Mouse (Mus musculus) layer of hippocampus, postnatal 25 days (tissue): ENCODE measurements around the gene Ddx55. TPM values are rescaled to one million over a fixed set of nuclear protein-coding genes. Genes with fewer than 3 reads are reported as not detected.

ENCODE experiments used
- DNase-seq, 2 experiments: peaks; one replicate each; pipeline ENCODE4 v3.0.0; 2022; ENCODE audit warnings: mixed read lengths in 2 of 2, low spot score in 1 of 2; ENCODE audit errors: extremely low spot score in 1 of 2
- total RNA-seq, 2 experiments: library from RNA; stranded (reverse); gene quantifications; 2 replicates each; pipeline ENCODE4 v1.2.3; 2021

Ddx55 gene
- total RNA-seq, 2 experiments from 2014 or later, result 23.7 to 31.3 TPM

DNA sequence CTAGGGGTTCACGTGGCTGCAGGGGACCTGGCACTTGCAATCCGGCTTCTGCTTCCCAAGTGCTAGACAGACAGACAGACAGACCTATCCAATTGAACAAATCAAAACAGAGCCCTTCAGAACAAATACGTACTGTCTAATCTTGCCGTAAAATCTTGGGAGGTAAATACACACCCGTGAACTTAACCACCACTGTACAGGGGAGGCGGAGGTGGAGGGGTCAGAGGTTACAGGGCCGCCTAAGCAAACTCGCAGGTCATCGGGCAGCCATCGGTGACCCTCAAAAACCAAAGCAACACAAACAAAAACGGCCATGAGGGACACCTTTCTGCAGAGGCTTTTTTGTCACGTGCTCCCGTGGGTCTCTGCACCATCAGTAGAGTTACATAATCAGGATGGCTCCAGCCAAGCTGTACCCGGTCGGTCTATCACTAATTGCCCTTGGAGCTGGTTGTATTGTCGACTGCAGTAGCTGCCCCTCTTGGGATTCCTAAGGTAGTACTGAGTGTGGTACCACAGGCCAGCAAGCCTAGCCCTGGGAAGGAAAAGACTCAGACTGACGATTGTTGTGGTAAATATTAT is 52.5 kb downstream of the Ddx55 start:
- no peak for DNase-seq

- DNase-seq, result no peak
Observed at GRCm38 (mm10) chr5:124610965-124611364, 58.3 kb downstream of the Ddx55 start.

- DNase-seq, result no peak
Observed at GRCm38 (mm10) chr5:124614709-124615108, 62.0 kb downstream of the Ddx55 start.

DNA sequence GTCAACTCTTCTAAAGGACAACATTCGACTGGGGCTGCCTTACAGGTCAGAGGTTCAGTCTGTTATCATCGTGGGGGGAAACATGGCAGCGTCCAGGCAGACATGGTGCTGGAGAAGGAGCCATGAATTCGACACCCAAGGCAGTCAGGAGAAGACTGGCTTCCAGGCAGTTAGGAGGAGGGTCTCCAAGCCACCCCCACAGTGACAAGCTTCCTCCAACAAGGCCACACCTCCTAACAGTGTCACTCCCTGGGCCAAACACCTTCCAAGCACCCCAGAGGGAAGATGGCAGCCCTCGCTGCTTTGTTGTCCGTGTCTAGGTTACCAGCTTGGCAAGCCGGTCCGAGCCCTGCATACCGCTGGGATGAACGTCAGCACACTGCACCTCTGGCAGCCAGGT is 66.0 kb downstream of the Ddx55 start:
- DNase-seq, result no peak

Other genes with a start within 250 kb of the Ddx55 start
- gene Mphosph9, start 224.9 kb upstream of the Ddx55 start, total RNA-seq, result 10 to 100 TPM; 13.7 to 22.4 TPM
- 10 to 100 TPM; 13.4 to 16.9 TPM for gene 2810006K23Rik, start 224.8 kb upstream of the Ddx55 start, total RNA-seq
- gene Cdk2ap1, start 189.8 kb upstream of the Ddx55 start, total RNA-seq, result 100 to 1,000 TPM in 1 of 2 experiments, 10 to 100 TPM in 1; 97.3 to 104 TPM
- gene Sbno1, start 126.9 kb upstream of the Ddx55 start, total RNA-seq, result 100 to 1,000 TPM; 143 to 144 TPM
- 10 to 100 TPM; 58.5 to 63.1 TPM for gene Kmt5a, start 112.9 kb upstream of the Ddx55 start, total RNA-seq
- gene Rilpl2, start 74.5 kb upstream of the Ddx55 start, total RNA-seq, result 10 to 100 TPM; 18.7 to 22.7 TPM
- gene Snrnp35, start 69.7 kb upstream of the Ddx55 start, total RNA-seq, result 10 to 100 TPM; 20.6 to 25.9 TPM
- 10 to 100 TPM; 57.4 to 62.4 TPM for gene Rilpl1, start 21.5 kb upstream of the Ddx55 start, total RNA-seq
- gene Tmed2, start 12.2 kb upstream of the Ddx55 start, total RNA-seq, result 100 to 1,000 TPM in 1 of 2 experiments, 10 to 100 TPM in 1; 90.0 to 104 TPM
- 10 to 100 TPM; 32.6 to 49.0 TPM for gene Eif2b1, start 26.3 kb downstream of the Ddx55 start, total RNA-seq
- 10 to 100 TPM; 29.5 to 32.8 TPM for gene Gtf2h3, start 26.3 kb downstream of the Ddx55 start, total RNA-seq
- 10 to 100 TPM; 53.5 to 68.2 TPM for gene Atp6v0a2, start 75.7 kb downstream of the Ddx55 start, total RNA-seq
- gene Dnah10, start 172.2 kb downstream of the Ddx55 start, total RNA-seq, result under 1 TPM; 0.32 to 0.56 TPM